Mouse (Mus musculus) megakaryocyte, embryonic 14.5 days (primary cell): ENCODE measurements around the gene Tbc1d4. TPM values are rescaled to one million over a fixed set of nuclear protein-coding genes. Genes with fewer than 3 reads are reported as not detected.

Experiments used
- H3K27me3 ChIP-seq: replicated peaks from 2 replicates; pipeline ENCODE3; 2012; ENCODE audit warnings: inconsistent platforms
- H3K36me3 ChIP-seq: replicated peaks from 2 replicates; pipeline ENCODE3; 2012; ENCODE audit warnings: low read length, inconsistent platforms, mixed read lengths
- H3K4me1 ChIP-seq: 2 replicates; pipeline ENCODE4 v1.6.1; 2012; ENCODE audit warnings: inconsistent platforms
- H3K4me3 ChIP-seq: replicated peaks from 2 replicates; pipeline ENCODE3; 2012; ENCODE audit warnings: moderate library complexity, mild to moderate bottlenecking, inconsistent platforms
- H3K9me3 ChIP-seq: 2 replicates; pipeline ENCODE4 v1.6.1; 2012; ENCODE audit warnings: inconsistent platforms
- FLI1 ChIP-seq: IDR thresholded peaks from 2 replicates; pipeline ENCODE4 v1.6.1; 2012; ENCODE audit warnings: low read length, inconsistent platforms, mixed read lengths
- GATA1 ChIP-seq: IDR thresholded peaks from 3 replicates; pipeline ENCODE4 v1.6.1; 2012; ENCODE audit warnings: mixed read lengths, low read length, inconsistent platforms, borderline replicate concordance
- polyA plus RNA-seq: library from polyadenylated mRNA; stranded (reverse); fragments of >175 nt; gene quantifications from 2 replicates; pipeline ENCODE4 v1.2.3, GENCODE M21; 2012; ENCODE audit warnings: low replicate concordance; ENCODE audit not compliant: insufficient read depth

Tbc1d4 gene
- polyA plus RNA-seq, 1 experiment: 1.5 TPM

DNA sequence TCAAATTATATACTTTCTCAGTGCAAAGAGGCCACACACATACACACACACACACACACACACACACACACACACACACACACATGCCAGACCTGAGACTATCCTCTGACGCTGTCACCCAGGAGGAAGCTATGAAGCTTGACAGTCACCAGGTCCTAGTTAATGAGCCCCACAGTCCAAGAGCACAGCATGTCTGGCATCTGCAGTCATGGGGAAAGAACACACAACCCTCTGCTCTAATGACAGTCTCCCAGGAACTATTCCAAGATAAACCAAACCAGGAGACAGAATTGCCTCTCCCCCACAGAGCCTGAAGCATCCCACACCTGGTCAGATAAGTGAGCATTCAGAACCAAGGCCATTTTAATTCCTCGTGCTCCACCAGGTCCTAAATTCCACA lies 71.1 kb downstream of the Tbc1d4 start:
- no peaks in the 10 kb centered on the region for H3K27me3 ChIP-seq

DNA sequence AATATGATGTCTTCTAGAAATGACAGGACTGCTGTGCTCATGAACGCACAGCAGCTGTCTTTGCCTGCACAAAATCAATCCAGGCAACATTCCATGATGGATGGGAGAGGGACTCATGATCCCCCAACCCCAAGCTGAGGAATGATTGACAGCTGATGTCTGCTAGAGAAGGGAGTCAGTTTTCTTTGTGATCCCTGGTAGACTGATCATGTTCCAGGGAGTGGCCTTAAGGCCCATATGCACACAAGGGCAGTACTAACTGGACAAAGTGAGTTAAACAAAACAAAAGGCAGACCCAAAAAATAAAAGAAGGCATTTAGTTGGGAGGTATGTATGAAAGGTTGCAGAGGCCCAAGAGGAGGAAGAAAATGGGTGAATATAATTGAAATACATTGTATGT lies 71.6 kb downstream of the Tbc1d4 start:
- H3K9me3 ChIP-seq: no peaks in the 10 kb centered on the region
- H3K4me1 ChIP-seq: peaks cover 5% of the 10 kb centered on the region
- H3K4me3 ChIP-seq: no peak overlapping the region
- no peaks in the 10 kb centered on the region for H3K36me3 ChIP-seq
- TF ChIP-seq GATA1 (no peak), FLI1 (no peak)
- no peaks in the 10 kb centered on the region for H3K27me3 ChIP-seq

More for the DNA sequence above, 71.1 kb downstream of the Tbc1d4 start:
- Histone ChIP-seq H3K9me3 (no peaks in the 10 kb centered on the region), H3K4me3 (no peak overlapping the region), H3K4me1 (peaks cover under 1% of the 10 kb centered on the region), H3K36me3 (no peaks in the 10 kb centered on the region)
- TF ChIP-seq GATA1 (no peak), FLI1 (no peak)

DNA sequence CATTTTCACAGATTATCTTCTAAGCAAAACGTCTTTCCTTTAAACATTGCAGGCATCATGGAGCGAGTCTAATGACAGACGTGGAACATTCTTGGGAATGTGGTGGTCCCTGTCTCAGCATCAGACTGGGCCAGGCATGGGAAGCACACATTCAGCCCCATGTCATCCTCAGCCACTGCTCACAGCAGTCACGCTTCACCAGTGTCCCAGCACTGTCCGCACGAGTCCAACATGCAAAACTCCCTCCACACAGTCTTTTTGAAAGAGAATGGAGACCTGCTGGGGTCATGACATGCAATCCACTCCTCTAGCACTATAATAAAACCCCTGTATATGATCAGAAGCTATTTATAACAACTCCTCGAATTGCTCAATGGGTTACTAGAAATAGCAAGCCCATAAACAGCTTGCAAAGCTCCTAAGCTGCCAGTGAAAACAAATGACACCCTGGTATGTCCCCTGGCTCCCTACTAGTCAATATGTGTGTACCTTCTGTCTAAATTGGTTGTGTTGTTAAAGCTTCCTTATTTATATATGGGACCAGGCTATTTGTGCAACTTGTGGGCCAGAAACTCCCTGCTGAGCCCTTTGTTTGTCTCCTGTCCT lies 76.8 kb downstream of the Tbc1d4 start:
- peaks cover 20% of the 10 kb centered on the region for H3K4me1 ChIP-seq
- no peaks in the 10 kb centered on the region for H3K36me3 ChIP-seq
- peak overlapping the region; percentile 4 for H3K4me3 ChIP-seq
- TF ChIP-seq GATA1: no peak
- TF ChIP-seq FLI1: no peak
- H3K27me3 ChIP-seq: no peaks in the 10 kb centered on the region
- no peaks in the 10 kb centered on the region for H3K9me3 ChIP-seq

DNA sequence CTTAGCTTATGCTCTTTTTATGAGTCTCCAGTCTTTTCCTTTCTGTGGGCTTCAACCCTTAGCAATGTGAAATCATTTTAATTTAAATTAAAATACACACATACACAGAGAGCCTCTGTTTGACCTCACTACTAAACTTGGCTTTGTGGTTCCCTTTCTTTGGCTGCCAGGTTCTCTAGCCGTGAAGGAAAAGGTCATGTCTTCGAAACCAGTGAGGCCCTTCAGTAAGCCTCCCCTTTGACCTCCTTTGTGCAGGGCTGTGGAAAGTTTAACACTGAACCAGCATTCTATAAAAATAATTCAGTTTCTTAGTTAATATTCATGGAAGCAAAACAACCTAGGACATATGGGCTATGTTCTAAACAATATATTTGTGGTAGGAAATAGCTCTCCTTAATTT lies 78.5 kb downstream of the Tbc1d4 start:
- Histone ChIP-seq H3K4me1 (peaks cover 20% of the 10 kb centered on the region), H3K4me3 (no peak overlapping the region), H3K9me3 (no peaks in the 10 kb centered on the region), H3K27me3 (no peaks in the 10 kb centered on the region), H3K36me3 (no peaks in the 10 kb centered on the region)
- TF ChIP-seq GATA1: no peak
- TF ChIP-seq FLI1: no peak

DNA sequence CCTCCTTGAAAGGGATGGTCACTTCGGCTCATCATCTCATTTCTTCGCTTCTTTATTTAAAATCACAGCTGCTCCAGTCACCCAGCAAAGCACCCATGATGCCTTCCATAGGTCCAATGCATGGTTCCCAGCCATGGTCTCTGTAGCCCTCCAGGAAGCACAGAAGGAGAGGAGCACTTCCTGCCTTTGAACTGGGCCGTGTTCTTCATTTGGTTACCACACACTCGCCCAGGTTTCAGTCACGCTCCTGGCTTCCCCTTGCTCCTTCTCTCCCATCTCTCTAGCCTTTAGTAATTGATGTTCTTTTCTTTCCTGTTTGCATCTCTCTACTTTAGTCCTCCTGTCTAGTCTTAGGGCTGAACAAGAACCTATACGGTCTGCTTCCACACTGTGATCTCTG lies 79.8 kb downstream of the Tbc1d4 start:
- Histone ChIP-seq H3K4me1 (peaks cover 20% of the 10 kb centered on the region), H3K9me3 (no peaks in the 10 kb centered on the region), H3K27me3 (no peaks in the 10 kb centered on the region), H3K36me3 (no peaks in the 10 kb centered on the region), H3K4me3 (no peak overlapping the region)
- TF ChIP-seq FLI1 (no peak), GATA1 (no peak)

DNA sequence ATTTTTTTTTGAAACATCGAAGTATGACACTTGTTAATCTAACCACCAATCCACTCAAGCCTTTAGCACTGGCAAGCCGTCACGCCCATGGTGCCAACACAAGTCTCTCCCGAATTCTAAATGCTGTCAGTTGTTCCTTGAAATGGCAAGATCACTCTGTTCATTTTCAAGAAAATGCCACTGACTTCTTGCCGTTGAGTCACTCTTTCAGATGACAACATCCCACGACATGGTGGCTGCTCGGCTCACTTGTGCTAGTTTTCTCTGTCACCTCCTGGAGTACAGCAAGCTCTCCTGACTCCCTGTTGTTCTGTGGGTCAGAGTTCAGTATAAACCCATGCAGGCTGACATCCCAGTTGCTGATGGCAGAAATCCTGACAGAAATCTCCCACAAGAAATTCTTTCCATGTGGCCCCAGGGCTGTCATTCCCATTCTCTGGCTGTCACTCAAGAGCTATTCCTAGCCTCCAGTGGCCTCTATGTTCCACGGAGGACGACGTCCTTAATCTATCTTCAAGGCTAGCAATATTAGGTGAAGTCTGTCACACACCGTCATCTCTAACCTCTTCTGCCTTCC lies 81.5 kb downstream of the Tbc1d4 start:
- Histone ChIP-seq H3K9me3 (no peaks in the 10 kb centered on the region), H3K4me1 (peaks cover 16% of the 10 kb centered on the region), H3K36me3 (no peaks in the 10 kb centered on the region), H3K4me3 (no peak overlapping the region), H3K27me3 (no peaks in the 10 kb centered on the region)
- no peak for TF ChIP-seq FLI1
- TF ChIP-seq GATA1: no peak

DNA sequence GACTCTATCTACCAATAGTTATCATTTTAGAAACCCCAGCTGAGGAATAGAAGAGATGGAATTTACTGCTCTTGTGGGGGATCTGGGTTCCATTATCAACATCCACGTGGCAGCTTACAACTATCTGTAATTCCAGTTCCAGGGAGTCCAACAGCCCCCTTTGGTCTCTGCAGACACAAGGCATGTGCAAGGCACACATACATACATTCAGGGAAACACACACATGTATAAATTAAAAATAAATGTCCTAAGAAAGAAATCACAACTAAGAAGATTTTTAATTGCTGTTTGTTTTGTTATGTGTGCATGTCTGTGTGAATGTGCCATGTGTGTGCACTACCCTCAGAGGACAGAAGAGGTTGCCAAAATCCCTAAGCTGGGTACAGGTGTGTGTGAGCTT lies 82.5 kb downstream of the Tbc1d4 start:
- no peaks in the 10 kb centered on the region for H3K27me3 ChIP-seq
- H3K9me3 ChIP-seq: no peaks in the 10 kb centered on the region
- H3K36me3 ChIP-seq: no peaks in the 10 kb centered on the region
- no peak overlapping the region for H3K4me3 ChIP-seq
- TF ChIP-seq GATA1 (no peak), FLI1 (no peak)
- H3K4me1 ChIP-seq: peaks cover 10% of the 10 kb centered on the region

DNA sequence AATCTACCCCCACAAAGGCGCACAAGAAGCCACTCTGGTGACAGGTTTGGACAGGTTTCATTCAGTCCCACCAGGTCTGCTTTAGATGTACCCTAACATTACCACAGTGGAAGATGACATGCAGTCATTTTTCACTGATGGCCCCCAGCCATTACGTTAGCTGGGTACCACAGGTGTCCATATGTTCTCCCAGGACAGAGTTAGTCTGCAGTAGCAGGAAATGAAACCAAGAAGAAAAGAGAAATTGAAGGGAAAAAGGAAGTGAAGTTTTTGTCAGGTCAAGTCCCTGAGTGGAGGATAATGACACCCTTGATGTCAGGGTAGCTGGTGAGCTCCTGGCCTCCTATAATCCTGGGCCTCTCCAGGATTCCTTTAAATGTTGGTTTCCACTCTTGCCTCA lies 89.0 kb downstream of the Tbc1d4 start:
- Histone ChIP-seq H3K4me3 (no peak overlapping the region), H3K4me1 (peaks cover 10% of the 10 kb centered on the region), H3K9me3 (no peaks in the 10 kb centered on the region), H3K36me3 (no peaks in the 10 kb centered on the region), H3K27me3 (no peaks in the 10 kb centered on the region)
- TF ChIP-seq FLI1: no peak
- TF ChIP-seq GATA1: no peak

DNA sequence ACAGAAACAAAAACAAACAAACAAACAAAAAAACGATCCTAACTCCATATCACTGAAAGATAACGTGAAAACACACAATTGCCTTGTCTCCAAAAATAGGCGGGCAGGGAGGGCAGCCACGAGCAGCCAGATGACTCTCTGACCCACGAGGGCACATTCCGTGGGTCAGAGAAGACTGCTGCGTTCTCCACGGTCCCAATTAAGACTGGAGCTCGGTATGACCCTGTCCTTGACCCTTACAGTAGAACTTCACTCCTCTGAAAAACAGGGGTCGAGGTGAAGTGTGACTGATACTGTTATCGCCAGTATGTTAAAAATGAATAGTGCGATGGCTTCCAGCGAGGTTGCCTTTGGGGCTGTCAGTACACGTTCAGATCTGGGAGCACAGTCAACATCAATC lies 90.7 kb downstream of the Tbc1d4 start:
- H3K36me3 ChIP-seq: no peaks in the 10 kb centered on the region
- no peaks in the 10 kb centered on the region for H3K9me3 ChIP-seq
- H3K4me1 ChIP-seq: peaks cover 16% of the 10 kb centered on the region
- TF ChIP-seq GATA1 (no peak), FLI1 (no peak)
- no peaks in the 10 kb centered on the region for H3K27me3 ChIP-seq
- no peak overlapping the region for H3K4me3 ChIP-seq

DNA sequence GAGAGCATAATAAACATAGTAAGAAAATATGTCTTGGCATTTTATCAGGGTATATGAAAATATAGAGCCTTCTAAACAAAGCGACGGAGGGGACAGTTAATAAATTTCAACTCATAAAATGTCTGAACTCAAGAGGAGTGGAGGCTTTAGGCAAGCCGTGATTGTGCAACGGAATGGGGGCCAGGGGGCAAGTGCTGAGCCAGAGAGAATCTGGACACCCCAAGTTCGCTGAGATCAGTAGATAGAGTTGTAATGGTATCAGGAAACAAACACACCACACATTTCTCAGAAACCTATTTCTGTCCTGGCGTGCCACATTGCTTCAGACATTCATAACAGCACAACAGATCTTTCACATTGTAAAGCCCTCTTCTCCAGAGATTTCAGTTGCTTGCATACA lies 91.2 kb downstream of the Tbc1d4 start:
- Histone ChIP-seq H3K4me3 (no peak overlapping the region), H3K36me3 (no peaks in the 10 kb centered on the region), H3K4me1 (peaks cover 16% of the 10 kb centered on the region), H3K27me3 (no peaks in the 10 kb centered on the region), H3K9me3 (no peaks in the 10 kb centered on the region)
- no peak for TF ChIP-seq GATA1

DNA sequence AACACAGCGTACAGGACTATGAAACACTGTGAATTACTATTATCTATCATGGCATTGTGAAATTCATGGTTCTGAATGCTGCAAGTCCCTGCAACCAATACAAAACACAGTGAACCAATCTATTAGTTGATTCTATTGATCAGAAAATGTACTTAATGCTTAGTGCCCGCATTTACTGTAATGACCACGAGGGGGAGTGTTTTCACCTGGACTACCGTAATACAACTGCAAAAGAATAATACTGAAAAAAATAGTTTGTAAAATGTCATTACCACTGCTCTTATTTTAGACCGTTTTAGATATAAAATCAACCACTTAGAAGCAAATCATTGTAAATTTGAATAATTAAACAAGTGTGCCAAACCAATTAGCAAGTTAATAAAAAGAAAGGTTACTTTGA lies 91.7 kb downstream of the Tbc1d4 start:
- no peaks in the 10 kb centered on the region for H3K9me3 ChIP-seq
- H3K36me3 ChIP-seq: no peaks in the 10 kb centered on the region
- peaks cover 16% of the 10 kb centered on the region for H3K4me1 ChIP-seq
- peaks cover under 1% of the 10 kb centered on the region for H3K27me3 ChIP-seq
- no peak for TF ChIP-seq FLI1
- no peak for TF ChIP-seq GATA1
- no peak overlapping the region for H3K4me3 ChIP-seq
